Comparison of ENCODE assay signal across 23 mouse cellular contexts in genomic region chr5:33387550-33387949, GRCm38 (mm10). TPM values are rescaled to one million over a fixed set of nuclear protein-coding genes. Genes with fewer than 3 reads are reported as not detected.
A peak's percentile ranks its signal among the peaks of the same experiment; 100 is the strongest.
DNase-seq lines count a peak whose midpoint lies in the region; ATAC-seq and TF ChIP-seq lines count a peak whose summit lies in the region.
"Had no signal": no experiment of that assay in that cellular context is flagged by ENCODE, and none has a peak within 500 bp of the region (broad histone marks: within the 10 kb centered on the region; RNA-seq: fewer than 3 reads in every experiment).

No protein-coding gene starts in this region.

- H3K9me3 ChIP-seq in forebrain, embryonic 14.5 days (replicated peaks; ENCODE audit: control insufficient read depth, low read length) = no peaks in the 10 kb centered on the region
- H3K9me3 ChIP-seq: embryonic facial prominence, embryonic 10.5 days; heart, embryonic 13.5 days; hindbrain, embryonic 15.5 days had no signal

- no peak overlapping the region for H3K27ac ChIP-seq in cerebellum, adult 2 months (ENCODE audit: insufficient read depth, low read length)
- no peak overlapping the region for H3K27ac ChIP-seq in forebrain, embryonic 14.5 days (ENCODE audit: low read depth, low read length)
- no peak overlapping the region for H3K27ac ChIP-seq in gastrocnemius, adult 2 months
- H3K27ac ChIP-seq: embryonic facial prominence, embryonic 10.5 days; heart, embryonic 13.5 days; hindbrain, embryonic 15.5 days had no signal

- peaks cover 8% of the 10 kb centered on the region; the same call in 1 of the 2 replicates for H3K4me1 ChIP-seq in cerebellum, adult 2 months (ENCODE audit: control insufficient read depth, insufficient read depth, low read length)
- no peaks in the 10 kb centered on the region for H3K4me1 ChIP-seq in forebrain, embryonic 14.5 days (ENCODE audit: control insufficient read depth, insufficient read depth, low read length)
- H3K4me1 ChIP-seq: embryonic facial prominence, embryonic 10.5 days; heart, embryonic 13.5 days; hindbrain, embryonic 15.5 days had no signal

- no peak overlapping the region for H3K4me2 ChIP-seq in forebrain, embryonic 14.5 days (ENCODE audit: low read length)
- H3K4me2 ChIP-seq: heart, embryonic 13.5 days; hindbrain, embryonic 15.5 days had no signal

- DNase-seq in cerebellum, adult 11 months = peak; percentile 13
- no peak for DNase-seq in cerebellum, adult 9-10 months
- DNase-seq in cerebellum, adult 2 months = peak; percentile 44 to 57
- DNase-seq in cerebellum, postnatal 14 days = peak; percentile 38
- DNase-seq in forebrain, embryonic 14.5 days (ENCODE audit: low spot score) = no peak
- DNase-seq in gastrocnemius, adult 2 months = no peak
- no peak for DNase-seq in urinary bladder, postnatal 4 days (ENCODE audit: low spot score in 2 of 2)
- DNase-seq: adrenal gland, postnatal 14 days; gastrocnemius, postnatal 14 days; heart, postnatal 36 days; kidney, adult 2 months had no signal

- no peak for ATAC-seq in forebrain, embryonic 14.5 days
- ATAC-seq: forebrain, embryonic 16.5 days; intestine, embryonic 16.5 days had no signal

- intact Hi-C loops in gastrocnemius, adult 2 months (cut with DNase I) = no loop called here

- H3K36me3 ChIP-seq in forebrain, embryonic 14.5 days (ENCODE audit: control insufficient read depth, insufficient read depth, low read length) = peaks cover 31% of the 10 kb centered on the region

- no peak overlapping the region for H3K9ac ChIP-seq in forebrain, embryonic 14.5 days (ENCODE audit: low read length)
- H3K9ac ChIP-seq: heart, embryonic 13.5 days; hindbrain, embryonic 15.5 days had no signal

- 44% methylated on average over 11 of the region's 11 CpGs for WGBS in cerebellum, adult 2 months
- 85% methylated on average over 11 of the region's 11 CpGs for WGBS in forebrain, embryonic 14.5 days

- no peaks in the 10 kb centered on the region for H3K27me3 ChIP-seq in cerebellum, adult 2 months (ENCODE audit: control insufficient read depth, insufficient read depth, low read length)
- H3K27me3 ChIP-seq in forebrain, embryonic 14.5 days (replicated peaks; ENCODE audit: control insufficient read depth, insufficient read depth, low read length) = no peaks in the 10 kb centered on the region
- H3K27me3 ChIP-seq: heart, embryonic 13.5 days; hindbrain, embryonic 15.5 days had no signal

- no peak for TF ChIP-seq CTCF in cerebellum, adult 2 months (IDR thresholded peaks at IDR 0.05; ENCODE audit: borderline replicate concordance, insufficient read depth, low read depth, low read length)
- no peak for TF ChIP-seq CTCF in gastrocnemius, adult 2 months (IDR thresholded peaks at IDR 0.05)

- no peak for TF ChIP-seq POLR2A in cerebellum, adult 2 months (IDR thresholded peaks at IDR 0.05; ENCODE audit: borderline replicate concordance, insufficient read depth, low read length)

- no peak overlapping the region for H3K4me3 ChIP-seq in cerebellum, adult 2 months (replicated peaks; ENCODE audit: insufficient read depth, low read depth, low read length)
- H3K4me3 ChIP-seq in forebrain, embryonic 14.5 days (ENCODE audit: low read depth, low read length) = no peak overlapping the region
- H3K4me3 ChIP-seq in gastrocnemius, adult 2 months = no peak overlapping the region
- H3K4me3 ChIP-seq: embryonic facial prominence, embryonic 10.5 days; heart, embryonic 13.5 days; hindbrain, embryonic 15.5 days had no signal

RNA-seq across cellular contexts. Expression of gene Uvssa, which starts 9.2 kb away (rescaled TPM):
- 6.4 and 8.0 TPM in 2 replicates for polyA plus RNA-seq in cerebellum, adult 2 months (2012; rRNA removed)
- polyA plus RNA-seq in forebrain, embryonic 14.5 days (2014; fragmentation: Nextera tagmentation; extraction: Ambion mirVana) = 4.7 and 5.5 TPM in 2 replicates
- 1 to 10 TPM; 2.9 to 3.4 TPM for total RNA-seq in gastrocnemius, adult 2 months (2021)

RNA-seq across cellular contexts. Expression of gene Nkx1-1, which starts 46.2 kb away (rescaled TPM):
- polyA plus RNA-seq in cerebellum, adult 2 months (2012; rRNA removed) = 0.14 and 0.33 TPM in 2 replicates
- not detected in 2 replicates for polyA plus RNA-seq in forebrain, embryonic 14.5 days (2014; fragmentation: Nextera tagmentation; extraction: Ambion mirVana)
- not detected for total RNA-seq in gastrocnemius, adult 2 months (2021)
- total RNA-seq: adrenal gland, postnatal 14 days; gastrocnemius, postnatal 14 days; heart, adult 8-10 months; heart, postnatal 36 days; MEL had no signal
- polyA plus RNA-seq: C2C12; embryonic facial prominence, embryonic 10.5 days; embryonic facial prominence, embryonic 14.5 days; forebrain, embryonic 16.5 days; frontal cortex, adult 2 months; gonadal fat pad, adult 2 months; heart, embryonic 13.5 days; heart, postnatal 0 days; intestine, embryonic 16.5 days; kidney, adult 2 months had no signal

RNA-seq across cellular contexts. Expression of gene Maea, which starts 52.2 kb away (rescaled TPM):
- 132 and 145 TPM in 2 replicates for polyA plus RNA-seq in cerebellum, adult 2 months (2012; rRNA removed)
- polyA plus RNA-seq in forebrain, embryonic 14.5 days (2014; fragmentation: Nextera tagmentation; extraction: Ambion mirVana) = 122 TPM in 2 replicates
- total RNA-seq in gastrocnemius, adult 2 months (2021) = 10 to 100 TPM; 56.1 to 64.5 TPM

Comparison
In these comparisons a context has a peak if more than half of its experiments do, and no peak if none do; other contexts are left out.
1. DNase-seq: peak in cerebellum, adult 11 months (single experiment), cerebellum, adult 2 months (2 of 2) and cerebellum, postnatal 14 days (2 of 2); none in cerebellum, adult 9-10 months (single experiment), forebrain, embryonic 14.5 days (single experiment), gastrocnemius, adult 2 months (single experiment) and urinary bladder, postnatal 4 days (0 of 2).